Mouse (Mus musculus) kidney, adult 2 months (tissue): ENCODE results near the gene P2ry1.

Experiments
- CTCF ChIP-seq: fragments of 200-500 bp; conservative IDR thresholded peaks from 2 replicates; pipeline ENCODE4 v1.5.1; 2011; ENCODE audit warnings: low read depth, mild to moderate bottlenecking, control low read depth, low read length, moderate library complexity, mixed read lengths; ENCODE audit not compliant: insufficient read depth, insufficient read length
- POLR2A ChIP-seq: fragments of 200-500 bp; IDR thresholded peaks from one replicate; pipeline ENCODE4 v1.6.1; 2011; ENCODE audit warnings: low read depth, low read length, control low read depth

DNA sequence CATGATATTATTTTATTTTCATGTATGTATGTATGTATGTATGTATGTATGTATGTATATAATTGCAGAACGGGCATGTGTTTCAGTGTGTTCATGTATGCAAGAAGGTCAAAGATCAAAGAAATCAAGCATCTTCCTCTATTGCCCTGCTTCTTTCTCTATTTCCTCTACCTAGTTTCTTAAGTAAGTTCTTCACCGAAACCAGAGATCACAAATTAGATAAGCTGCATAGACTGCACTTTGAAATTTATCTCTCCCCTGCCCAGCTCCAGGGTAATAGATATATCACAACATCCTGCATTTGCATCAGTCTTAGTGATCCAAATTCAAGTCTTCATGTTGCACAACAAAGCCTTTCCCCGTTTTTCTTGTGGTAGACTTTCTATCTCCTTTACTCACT lies 20.5 kb upstream of the P2ry1 start:
- no peak for TF ChIP-seq CTCF
- no peak for TF ChIP-seq POLR2A
